Mouse (Mus musculus) heart, adult 2 months (tissue): ENCODE measurements around the gene Ceacam19.

Source experiments
- CTCF ChIP-seq: fragments of 200-600 bp; IDR thresholded peaks from 2 replicates; pipeline ENCODE4 v1.8.1; 2022; ENCODE audit warnings: antibody characterized with exemption, mild to moderate bottlenecking, moderate library complexity
- EP300 ChIP-seq: fragments of 200-500 bp; IDR thresholded peaks from 2 replicates; pipeline ENCODE4 v1.6.1; 2011; ENCODE audit warnings: low read depth, low read length, control low read depth; ENCODE audit not compliant: insufficient read depth
- POLR2A ChIP-seq: fragments of 200-500 bp; IDR thresholded peaks from 2 replicates; pipeline ENCODE4 v1.6.1; 2011; ENCODE audit warnings: mild to moderate bottlenecking, low read depth, low read length, control low read depth; ENCODE audit not compliant: insufficient read depth

- TF ChIP-seq CTCF (no peak), POLR2A (no peak), EP300 (no peak)
These were observed 47.4 kb downstream of the Ceacam19 start for GRCm38 (mm10) chr7:19840371-19840770.
